Mouse (Mus musculus) liver, embryonic 13.5 days (tissue): ENCODE data around the gene Ttll5. TPM values are rescaled to one million over a fixed set of nuclear protein-coding genes. Genes with fewer than 3 reads are reported as not detected.

ENCODE experiments used
- ATAC-seq: fragments of 200-750 bp; cut with Nextera tagmentation; 2 replicates; pipeline ENCODE4 v1.8.0; 2017; ENCODE audit warnings: low read depth, mild to moderate bottlenecking, moderate number of reproducible peaks, moderate library complexity
- DNase-seq: peaks from one replicate; pipeline ENCODE4 v3.0.0; 2022
- H3K27ac ChIP-seq: fragments of 300-500 bp; sonication (generic); 2 replicates; pipeline ENCODE4 v1.5.1; 2015; ENCODE audit warnings: moderate library complexity, mild to moderate bottlenecking, inconsistent platforms
- H3K27me3 ChIP-seq: fragments of 300-500 bp; sonication (generic); 2 replicates; pipeline ENCODE4 v1.6.1; 2015; ENCODE audit warnings: mild to moderate bottlenecking, inconsistent platforms
- H3K36me3 ChIP-seq: fragments of 300-500 bp; sonication (generic); 2 replicates; pipeline ENCODE4 v1.6.1; 2015; ENCODE audit warnings: mild to moderate bottlenecking, inconsistent platforms
- H3K4me1 ChIP-seq: fragments of 300-500 bp; sonication (generic); replicated peaks from 2 replicates; pipeline ENCODE4 v1.6.1; 2015; ENCODE audit warnings: inconsistent platforms
- H3K4me2 ChIP-seq: fragments of 300-500 bp; sonication (generic); 2 replicates; pipeline ENCODE4 v1.6.1; 2015; ENCODE audit warnings: inconsistent platforms, mild to moderate bottlenecking, moderate library complexity
- H3K4me3 ChIP-seq: fragments of 300-500 bp; sonication (generic); replicated peaks from 2 replicates; pipeline ENCODE4 v1.5.1; 2015; ENCODE audit warnings: mild to moderate bottlenecking, inconsistent platforms
- H3K9ac ChIP-seq: fragments of 300-500 bp; sonication (generic); 2 replicates; pipeline ENCODE4 v1.6.1; 2015; ENCODE audit warnings: mild to moderate bottlenecking, inconsistent platforms
- H3K9me3 ChIP-seq: fragments of 300-500 bp; sonication (generic); replicated peaks from 2 replicates; pipeline ENCODE4 v1.6.1; 2016; ENCODE audit warnings: inconsistent platforms
- WGBS: fragments of 180-500 bp; shearing (Covaris S2); methylation state at CpG from one replicate; pipeline ENCODE4 v1.1.7; 2015; ENCODE audit not compliant: insufficient replicate concordance; 5-methylcytosine and 5-hydroxymethylcytosine counted together
- polyA plus RNA-seq: library from polyadenylated mRNA; unstranded; fragments of >200 nt; fragmentation: Nextera tagmentation; extraction: Ambion mirVana; gene quantifications from 2 replicates; pipeline ENCODE4 v1.2.1, GENCODE M21; 2015

The Ttll5 gene
- polyA plus RNA-seq, 1 experiment from 2014 or later: 5.0 TPM

DNA sequence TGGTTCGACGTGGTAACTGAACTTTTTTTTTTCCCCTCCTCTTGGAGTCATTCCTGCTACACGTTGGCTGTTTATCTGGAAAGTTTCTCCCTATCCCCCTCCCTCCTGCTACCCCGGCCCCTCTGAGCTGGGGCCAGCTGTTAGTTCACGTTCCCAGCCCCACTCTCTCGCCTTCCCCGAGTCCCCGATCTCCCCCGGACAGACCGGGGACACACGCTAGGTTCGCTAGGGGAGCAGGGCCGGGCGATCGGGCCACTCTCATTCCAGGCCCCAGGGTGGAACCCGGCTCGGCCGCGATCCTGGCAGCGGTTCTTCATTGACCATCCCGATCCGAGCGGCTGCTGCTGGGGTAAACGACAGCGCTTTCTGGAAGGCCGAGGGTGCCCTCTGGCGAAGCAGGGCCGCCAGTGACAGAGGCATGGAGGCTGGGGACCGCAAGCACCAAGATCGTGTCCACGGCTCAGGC lies 254.8 kb downstream of the Ttll5 start:
- peak overlapping the region; percentile 59 for H3K4me3 ChIP-seq
- H3K9ac ChIP-seq: peak overlapping the region; percentile 65
- under 1% methylated on average over 31 of the region's 31 CpGs for WGBS
- peaks cover 7% of the 10 kb centered on the region for H3K4me1 ChIP-seq
- peak overlapping the region; percentile 79 for H3K4me2 ChIP-seq
- H3K27me3 ChIP-seq: peaks cover 79% of the 10 kb centered on the region
- ATAC-seq (peak; percentile 52), DNase-seq (peak; percentile 55)
- H3K27ac ChIP-seq: no peak overlapping the region; the same call in 1 of the 2 replicates
- H3K36me3 ChIP-seq: no peaks in the 10 kb centered on the region
- H3K9me3 ChIP-seq: no peaks in the 10 kb centered on the region

DNA sequence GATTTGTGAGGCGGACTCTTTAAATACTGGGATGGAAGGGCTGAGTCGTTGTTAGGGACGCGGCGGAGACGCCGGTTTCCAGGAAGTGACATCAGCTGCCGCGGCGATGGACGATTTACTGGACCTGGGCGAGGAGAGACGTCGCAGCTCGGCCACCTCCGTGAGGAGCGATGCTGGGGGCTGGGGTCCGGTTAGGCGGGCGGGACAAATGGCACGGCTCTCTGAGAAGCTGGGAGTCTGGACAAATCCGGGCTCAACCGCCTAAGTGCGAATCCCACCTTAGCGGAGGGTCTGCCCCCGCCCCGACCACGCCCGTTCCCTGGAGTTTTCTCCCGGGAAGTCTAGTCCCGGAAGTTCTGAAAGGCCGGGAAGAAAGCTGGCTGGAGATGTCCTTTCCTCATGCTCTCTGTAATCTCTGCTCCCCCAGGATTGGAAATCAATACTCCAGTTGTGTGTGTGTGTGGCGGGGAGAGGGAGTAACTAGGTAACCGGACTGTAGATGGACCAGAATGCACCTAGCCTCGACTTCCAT lies 258.1 kb downstream of the Ttll5 start, which contains the start of gene Ift43:
Gene Ift43, plus strand, starts transcription at position 61 of the 532 bp plus-strand sequence.
- 1% methylated on average over 35 of the region's 35 CpGs for WGBS
- H3K9ac ChIP-seq: peak within 1 kb of the TSS; percentile 36; the same call in 1 of the 2 replicates
- peaks cover 7% of the 10 kb centered on the region for H3K4me1 ChIP-seq
- no peak within 1 kb of the TSS for H3K27ac ChIP-seq
- ATAC-seq (no peak), DNase-seq (no peak)
- H3K4me3 ChIP-seq: peak within 1 kb of the TSS; percentile 60
- peaks cover 59% of the 10 kb centered on the region for H3K27me3 ChIP-seq
- no peaks in the 10 kb centered on the region for H3K9me3 ChIP-seq
- H3K4me2 ChIP-seq: peak within 1 kb of the TSS; percentile 65
- H3K36me3 ChIP-seq: 0 out of 2 replicates have a peak, but pooled peaks cover 2% of the 10 kb centered on the region

- Histone ChIP-seq H3K27ac (no peak overlapping the region), H3K4me3 (no peak overlapping the region), H3K9me3 (no peaks in the 10 kb centered on the region), H3K36me3 (0 out of 2 replicates have a peak, but pooled peaks cover 2% of the 10 kb centered on the region), H3K9ac (no peak overlapping the region), H3K4me1 (peaks cover 7% of the 10 kb centered on the region; the same call in 1 of the 2 replicates), H3K27me3 (peaks cover 27% of the 10 kb centered on the region), H3K4me2 (no peak overlapping the region)
- 71% methylated on average over 7 of the region's 7 CpGs for WGBS
- ATAC-seq (no peak), DNase-seq (no peak)
These were observed 261.4 kb downstream of the Ttll5 start for GRCm38 (mm10) chr12:86085873-86086272.

- Histone ChIP-seq H3K4me2 (no peak overlapping the region), H3K9me3 (no peaks in the 10 kb centered on the region), H3K4me3 (no peak overlapping the region), H3K27me3 (peaks cover 20% of the 10 kb centered on the region), H3K36me3 (0 out of 2 replicates have a peak, but pooled peaks cover 2% of the 10 kb centered on the region), H3K9ac (no peak overlapping the region), H3K4me1 (peaks cover 7% of the 10 kb centered on the region; the same call in 1 of the 2 replicates), H3K27ac (no peak overlapping the region)
- WGBS: 54% methylated on average over 8 of the region's 8 CpGs
- DNase-seq: no peak
- no peak for ATAC-seq
These were observed 262.1 kb downstream of the Ttll5 start for GRCm38 (mm10) chr12:86086550-86086949.

GRCm38 (mm10) chr12:86088042-86088441 lies 263.6 kb downstream of the Ttll5 start:
- 0 out of 2 replicates have a peak, but pooled peaks cover under 1% of the 10 kb centered on the region for H3K4me1 ChIP-seq
- 0 out of 2 replicates have a peak, but pooled peaks cover 2% of the 10 kb centered on the region for H3K36me3 ChIP-seq
- DNase-seq (no peak), ATAC-seq (peak; percentile 15; the same call in 1 of the 2 replicates)
- H3K27ac ChIP-seq: no peak overlapping the region
- no peak overlapping the region for H3K4me3 ChIP-seq
- no peak overlapping the region for H3K4me2 ChIP-seq
- no peaks in the 10 kb centered on the region for H3K9me3 ChIP-seq
- 37% methylated on average over 7 of the region's 7 CpGs for WGBS
- no peak overlapping the region for H3K9ac ChIP-seq
- peaks cover 5% of the 10 kb centered on the region for H3K27me3 ChIP-seq

- no peak overlapping the region for H3K9ac ChIP-seq
- H3K27me3 ChIP-seq: no peaks in the 10 kb centered on the region
- H3K36me3 ChIP-seq: 0 out of 2 replicates have a peak, but pooled peaks cover 2% of the 10 kb centered on the region
- no peak overlapping the region for H3K27ac ChIP-seq
- H3K4me2 ChIP-seq: no peak overlapping the region
- WGBS: 64% methylated on average over 4 of the region's 4 CpGs
- ATAC-seq (no peak), DNase-seq (no peak)
- H3K4me1 ChIP-seq: no peaks in the 10 kb centered on the region
- H3K9me3 ChIP-seq: no peaks in the 10 kb centered on the region
- no peak overlapping the region for H3K4me3 ChIP-seq
These were observed 266.3 kb downstream of the Ttll5 start for GRCm38 (mm10) chr12:86090764-86091163.

DNA sequence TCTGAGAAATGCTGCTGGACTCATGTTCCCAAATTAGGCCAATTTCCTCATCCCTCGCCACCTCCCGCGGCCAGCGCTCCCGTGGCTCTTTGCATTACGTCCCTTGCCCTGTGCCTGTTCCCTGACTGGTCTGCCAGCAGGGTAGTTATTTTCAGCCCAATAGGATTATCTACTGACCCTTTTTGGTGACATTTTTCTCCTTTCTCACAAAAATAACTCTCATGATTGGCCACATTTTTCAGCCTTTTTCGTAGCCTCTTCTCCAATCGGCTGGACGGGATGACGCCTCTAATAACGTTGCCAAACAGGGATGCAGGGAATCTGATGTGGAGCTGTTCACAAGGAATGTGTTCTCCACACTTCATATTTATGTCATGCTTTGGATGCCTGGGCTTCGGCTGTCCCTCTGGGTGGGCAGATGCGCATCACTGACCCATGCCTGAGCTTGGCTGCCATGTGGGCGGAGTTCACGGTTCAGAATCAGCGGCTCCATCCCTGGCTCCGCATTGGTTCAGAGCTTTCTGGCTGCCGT lies 267.2 kb downstream of the Ttll5 start:
- H3K9ac ChIP-seq: no peak overlapping the region
- no peaks in the 10 kb centered on the region for H3K27me3 ChIP-seq
- 60% methylated on average over 18 of the region's 18 CpGs for WGBS
- no peak overlapping the region for H3K27ac ChIP-seq
- no peaks in the 10 kb centered on the region for H3K9me3 ChIP-seq
- H3K36me3 ChIP-seq: no peaks in the 10 kb centered on the region
- no peaks in the 10 kb centered on the region for H3K4me1 ChIP-seq
- no peak overlapping the region for H3K4me2 ChIP-seq
- ATAC-seq: no peak
- no peak for DNase-seq
- H3K4me3 ChIP-seq: no peak overlapping the region

DNA sequence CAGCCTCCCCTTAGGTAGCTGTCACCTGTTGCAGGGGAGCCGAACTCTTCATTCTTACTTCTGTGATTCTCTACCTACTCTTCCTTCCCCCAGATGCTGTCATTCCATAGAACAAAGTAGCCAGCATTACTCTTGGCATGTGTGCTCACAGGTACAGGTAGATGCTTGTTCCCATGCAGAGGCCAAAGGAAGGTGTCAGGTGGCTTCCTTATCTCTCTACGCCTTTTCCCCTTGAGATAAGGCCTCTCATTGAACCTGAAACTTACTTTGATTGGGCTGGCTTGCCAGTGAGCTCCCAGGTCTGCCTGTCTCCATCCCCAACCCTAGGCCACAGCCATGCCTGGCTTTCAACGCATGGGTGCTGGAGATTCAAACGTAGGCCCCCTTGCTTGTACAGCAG lies 269.6 kb downstream of the Ttll5 start:
- no peak overlapping the region for H3K27ac ChIP-seq
- no peak for DNase-seq
- no peaks in the 10 kb centered on the region for H3K27me3 ChIP-seq
- no peaks in the 10 kb centered on the region for H3K36me3 ChIP-seq
- H3K9me3 ChIP-seq: no peaks in the 10 kb centered on the region
- H3K9ac ChIP-seq: no peak overlapping the region
- 63% methylated on average over 4 of the region's 4 CpGs for WGBS
- no peak for ATAC-seq
- no peak overlapping the region for H3K4me3 ChIP-seq
- no peaks in the 10 kb centered on the region for H3K4me1 ChIP-seq
- H3K4me2 ChIP-seq: no peak overlapping the region

DNA sequence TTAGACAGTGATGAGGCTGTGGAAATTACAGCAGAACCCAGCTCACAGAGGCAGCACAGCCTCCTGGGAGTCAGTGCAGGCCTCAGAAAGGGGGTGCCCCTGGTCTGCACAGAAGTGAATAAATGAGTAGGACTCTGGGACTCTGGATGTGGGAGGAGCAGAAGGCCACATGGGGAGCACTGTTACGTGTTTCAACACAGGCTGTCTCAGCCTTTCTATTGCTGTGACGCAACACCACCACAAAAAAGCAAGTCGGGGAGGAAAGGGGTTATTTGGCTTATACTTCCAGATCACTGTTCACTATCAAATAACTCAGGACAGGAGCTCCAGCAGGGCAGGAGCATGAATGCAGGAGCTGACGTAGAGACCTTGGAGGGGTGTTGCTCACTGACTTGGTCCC lies 271.3 kb downstream of the Ttll5 start:
- Histone ChIP-seq H3K4me3 (no peak overlapping the region), H3K36me3 (no peaks in the 10 kb centered on the region), H3K27ac (no peak overlapping the region), H3K9me3 (no peaks in the 10 kb centered on the region), H3K4me2 (no peak overlapping the region), H3K9ac (no peak overlapping the region), H3K4me1 (no peaks in the 10 kb centered on the region), H3K27me3 (no peaks in the 10 kb centered on the region)
- 62% methylated on average over 4 of the region's 4 CpGs for WGBS
- DNase-seq: no peak
- ATAC-seq: no peak

DNA sequence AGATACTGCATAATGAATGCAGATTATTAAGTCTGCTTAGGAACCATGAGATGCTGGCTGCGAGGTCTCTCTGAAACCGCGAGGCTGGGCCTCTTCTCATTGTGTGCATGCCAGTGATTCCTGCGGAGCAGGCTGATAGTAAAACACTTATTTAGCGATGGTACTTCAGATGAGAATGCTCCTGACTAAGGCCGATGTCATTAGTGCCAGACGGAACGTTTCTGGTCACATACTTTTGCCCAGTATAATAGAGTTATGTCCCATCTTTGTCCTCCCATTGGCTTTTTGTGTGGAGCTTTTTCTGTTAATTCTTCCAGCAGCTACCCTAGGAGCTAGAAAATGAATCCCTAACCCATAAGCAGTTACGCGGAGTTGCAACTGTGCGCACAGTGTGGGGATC lies 273.3 kb downstream of the Ttll5 start:
- no peak overlapping the region for H3K9ac ChIP-seq
- H3K9me3 ChIP-seq: no peaks in the 10 kb centered on the region
- 79% methylated on average over 11 of the region's 11 CpGs for WGBS
- no peaks in the 10 kb centered on the region for H3K27me3 ChIP-seq
- no peak for DNase-seq
- no peak overlapping the region for H3K4me2 ChIP-seq
- no peaks in the 10 kb centered on the region for H3K36me3 ChIP-seq
- no peak overlapping the region for H3K4me3 ChIP-seq
- H3K4me1 ChIP-seq: no peaks in the 10 kb centered on the region
- no peak overlapping the region for H3K27ac ChIP-seq
- ATAC-seq: no peak

- DNase-seq: no peak
- Histone ChIP-seq H3K27me3 (no peaks in the 10 kb centered on the region), H3K4me1 (peaks cover 3% of the 10 kb centered on the region; the same call in 1 of the 2 replicates), H3K27ac (no peak overlapping the region), H3K9me3 (no peaks in the 10 kb centered on the region), H3K4me3 (no peak overlapping the region), H3K9ac (no peak overlapping the region), H3K4me2 (no peak overlapping the region), H3K36me3 (no peaks in the 10 kb centered on the region)
- 80% methylated on average over 3 of the region's 3 CpGs for WGBS
- no peak for ATAC-seq
These were observed 276.3 kb downstream of the Ttll5 start for GRCm38 (mm10) chr12:86100711-86101110.

DNA sequence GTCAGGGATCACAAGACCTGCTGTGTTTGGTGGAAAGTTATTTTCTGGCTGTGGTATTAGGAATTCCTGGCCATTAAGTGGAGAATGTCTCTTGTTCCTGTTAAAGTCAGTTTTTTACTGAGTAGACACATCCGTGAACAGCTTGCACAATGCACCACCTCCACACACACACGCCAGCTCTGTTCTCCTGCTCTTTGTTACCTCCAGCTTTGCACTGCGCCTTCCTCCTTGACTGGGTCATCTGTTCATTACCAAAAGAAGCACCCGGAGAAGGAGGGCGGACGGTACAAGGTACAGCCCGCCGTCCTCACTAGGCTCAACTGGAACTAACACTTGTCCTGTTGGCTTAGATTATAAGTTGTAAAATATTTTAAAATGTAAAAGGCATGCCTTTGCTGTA lies 278.2 kb downstream of the Ttll5 start:
- H3K27ac ChIP-seq: no peak overlapping the region
- ATAC-seq: no peak
- H3K36me3 ChIP-seq: no peaks in the 10 kb centered on the region
- 72% methylated on average over 8 of the region's 8 CpGs for WGBS
- H3K9me3 ChIP-seq: no peaks in the 10 kb centered on the region
- H3K4me2 ChIP-seq: no peak overlapping the region
- no peak overlapping the region for H3K9ac ChIP-seq
- DNase-seq: no peak
- H3K4me1 ChIP-seq: peaks cover 3% of the 10 kb centered on the region; the same call in 1 of the 2 replicates
- no peak overlapping the region for H3K4me3 ChIP-seq
- no peaks in the 10 kb centered on the region for H3K27me3 ChIP-seq
